Mouse (Mus musculus) gastrocnemius, postnatal 10 days (tissue): ENCODE measurements at regions not wholly inside any gene's neighbourhood (a gene's known extent, or its start where the extent isn't known, plus 50 kb on each side); places are given as distances from the start of the nearest gene placed in this dataset.
A peak's percentile ranks its signal among the peaks of the same experiment; 100 is the strongest.

Experiments
- DNase-seq: peaks from one replicate; pipeline ENCODE4 v3.0.0; 2021; ENCODE audit warnings: mixed read lengths

GRCm38 (mm10) chr10:118501571-118501970 lies 60.7 kb downstream of the Ifng start:
- DNase-seq, result no peak

GRCm38 (mm10) chr10:118504811-118505210 lies 64.0 kb downstream of the Ifng start:
- DNase-seq, result no peak

- DNase-seq, result no peak
Observed at GRCm38 (mm10) chr10:118506154-118506553, 65.3 kb downstream of the Ifng start.

- no peak for DNase-seq
Observed at GRCm38 (mm10) chr10:118507630-118508029, 66.8 kb downstream of the Ifng start.

- DNase-seq, result no peak
Observed at GRCm38 (mm10) chr10:118516839-118517238, 76.0 kb downstream of the Ifng start.

GRCm38 (mm10) chr10:118517995-118518394 lies 77.1 kb downstream of the Ifng start:
- DNase-seq, result no peak

GRCm38 (mm10) chr10:118545966-118546365 lies 105.1 kb downstream of the Ifng start:
- DNase-seq, result no peak

- DNase-seq, result no peak
Observed at GRCm38 (mm10) chr10:118550201-118550600, 109.4 kb downstream of the Ifng start.

GRCm38 (mm10) chr10:118558848-118559247 lies 118.0 kb downstream of the Ifng start:
- DNase-seq, result no peak

GRCm38 (mm10) chr10:118564041-118564440 lies 123.2 kb downstream of the Ifng start:
- no peak for DNase-seq

GRCm38 (mm10) chr10:118564528-118565268 lies 123.9 kb downstream of the Ifng start:
- DNase-seq, result no peak

- no peak for DNase-seq
Observed at GRCm38 (mm10) chr10:118568617-118569016, 127.8 kb downstream of the Ifng start.

GRCm38 (mm10) chr10:118569424-118569823 lies 128.6 kb downstream of the Ifng start:
- DNase-seq, result no peak

GRCm38 (mm10) chr10:118573247-118573646 lies 132.4 kb downstream of the Ifng start:
- DNase-seq, result no peak

- DNase-seq, result no peak
Observed at GRCm38 (mm10) chr10:118575570-118575969, 134.7 kb downstream of the Ifng start.

GRCm38 (mm10) chr10:118581376-118581775 lies 140.5 kb downstream of the Ifng start:
- no peak for DNase-seq

GRCm38 (mm10) chr10:118585821-118586220 lies 145.0 kb downstream of the Ifng start:
- DNase-seq, result no peak

- DNase-seq, result no peak
Observed at GRCm38 (mm10) chr10:118588198-118588597, 147.4 kb downstream of the Ifng start.

GRCm38 (mm10) chr10:118592648-118593368 lies 152.0 kb downstream of the Ifng start:
- peak; percentile 90 for DNase-seq

- DNase-seq, result no peak
Observed at GRCm38 (mm10) chr10:118596206-118596605, 155.4 kb downstream of the Ifng start.

- DNase-seq, result no peak
Observed at GRCm38 (mm10) chr10:118598497-118598896, 157.7 kb downstream of the Ifng start.

- DNase-seq, result no peak
Observed at GRCm38 (mm10) chr10:118599197-118599596, 158.4 kb downstream of the Ifng start.

- DNase-seq, result no peak
Observed at GRCm38 (mm10) chr10:118599610-118600009, 158.8 kb downstream of the Ifng start.

GRCm38 (mm10) chr10:118602922-118603321 lies 162.1 kb downstream of the Ifng start:
- DNase-seq, result no peak
